Mouse (Mus musculus) midbrain, embryonic 10.5 days (tissue): Measurements from ENCODE around the gene Slc12a9. TPM values are rescaled to one million over a fixed set of nuclear protein-coding genes. Genes with fewer than 3 reads are reported as not detected.

ENCODE experiments used
- DNase-seq: peaks from one replicate; pipeline ENCODE4 v3.0.0-alpha.2; 2017; ENCODE audit warnings: low spot score
- H3K27ac ChIP-seq: fragments of 300-500 bp; sonication (generic); replicated peaks from 2 replicates; pipeline ENCODE4 v1.5.1; 2016; ENCODE audit warnings: mild to moderate bottlenecking
- H3K27me3 ChIP-seq: fragments of 300-500 bp; sonication (generic); 2 replicates; pipeline ENCODE4 v1.6.1; 2016; ENCODE audit warnings: low read depth, mild to moderate bottlenecking; ENCODE audit not compliant: poor library complexity, severe bottlenecking
- H3K36me3 ChIP-seq: fragments of 300-500 bp; sonication (generic); 2 replicates; pipeline ENCODE4 v1.6.1; 2016; ENCODE audit warnings: mild to moderate bottlenecking, moderate library complexity
- H3K4me1 ChIP-seq: fragments of 300-500 bp; sonication (generic); 2 replicates; pipeline ENCODE4 v1.6.1; 2016
- H3K4me3 ChIP-seq: fragments of 300-500 bp; sonication (generic); 2 replicates; pipeline ENCODE4 v1.5.1; 2016; ENCODE audit warnings: mild to moderate bottlenecking, moderate library complexity
- H3K9me3 ChIP-seq: fragments of 300-500 bp; sonication (generic); replicated peaks from 2 replicates; pipeline ENCODE4 v1.6.1; 2016; ENCODE audit warnings: mild to moderate bottlenecking
- WGBS: fragments of 180-500 bp; shearing (Covaris S2); methylation state at CpG from one replicate; pipeline ENCODE4 v1.1.7; 2016; 5-methylcytosine and 5-hydroxymethylcytosine counted together
- polyA plus RNA-seq: library from polyadenylated mRNA; unstranded; fragments of >200 nt; fragmentation: Nextera tagmentation; extraction: Ambion mirVana; gene quantifications from 2 replicates; pipeline ENCODE4 v1.2.1, GENCODE M21; 2016

The Slc12a9 gene
- polyA plus RNA-seq, 1 experiment from 2014 or later: 12.0 TPM

DNA sequence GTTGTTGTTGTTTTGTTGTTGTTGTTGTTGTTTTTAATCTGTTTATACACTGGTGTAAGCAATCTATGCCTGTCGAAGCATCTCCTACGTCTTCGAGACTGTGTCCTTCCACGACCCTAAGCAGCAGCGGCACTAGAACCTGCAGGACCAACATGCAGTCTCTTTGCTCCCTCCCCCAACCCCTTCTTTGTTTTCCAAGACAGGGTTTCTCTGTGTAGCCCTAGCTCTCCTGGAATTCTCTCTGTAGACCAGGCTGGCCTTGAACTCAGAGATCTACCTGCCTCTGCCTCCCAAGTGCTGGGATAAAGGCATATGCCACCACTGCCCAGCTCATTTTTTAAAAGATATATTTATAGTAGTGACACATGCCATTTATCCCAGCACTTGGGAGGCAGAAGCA is 10.0 kb upstream of the Slc12a9 start:
- Histone ChIP-seq H3K27me3 (no peaks in the 10 kb centered on the region), H3K36me3 (no peaks in the 10 kb centered on the region), H3K4me3 (no peak overlapping the region), H3K4me1 (peaks cover 48% of the 10 kb centered on the region), H3K9me3 (no peaks in the 10 kb centered on the region), H3K27ac (no peak overlapping the region)
- WGBS: 91% methylated on average over 5 of the region's 5 CpGs
- DNase-seq: no peak

DNA sequence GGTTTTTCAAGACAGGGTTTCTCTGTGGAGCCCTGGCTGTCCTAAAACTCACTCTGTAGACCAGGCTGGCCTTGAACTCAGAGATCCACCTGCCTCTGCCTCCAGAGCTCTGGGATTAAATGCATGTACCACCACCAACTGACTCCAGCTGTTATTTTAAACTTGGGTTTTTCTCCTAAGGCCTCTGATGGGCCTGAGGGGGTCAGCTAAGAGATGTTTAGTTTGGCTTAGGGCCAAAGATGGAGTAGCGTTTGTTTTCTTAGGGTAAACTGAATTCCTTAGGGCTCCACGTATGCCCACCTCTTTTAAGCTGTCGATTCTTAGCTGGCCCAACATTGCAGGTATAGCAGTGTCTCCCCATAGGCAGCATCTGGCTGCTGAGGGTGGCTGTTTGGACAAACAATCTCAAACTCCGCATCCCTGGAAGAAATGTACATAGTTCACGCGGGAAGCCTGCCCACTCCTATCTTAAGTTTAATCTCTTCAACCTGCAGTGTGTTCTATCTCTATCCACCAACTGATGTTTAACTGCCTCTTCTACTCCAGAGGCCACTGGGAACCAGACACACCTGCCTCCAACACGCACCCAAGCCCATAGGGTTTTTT is 9.1 kb upstream of the Slc12a9 start:
- Histone ChIP-seq H3K27me3 (no peaks in the 10 kb centered on the region), H3K4me3 (no peak overlapping the region), H3K27ac (no peak overlapping the region), H3K4me1 (peaks cover 47% of the 10 kb centered on the region), H3K36me3 (no peaks in the 10 kb centered on the region), H3K9me3 (no peaks in the 10 kb centered on the region)
- WGBS: 84% methylated on average over 7 of the region's 7 CpGs
- DNase-seq: no peak

DNA sequence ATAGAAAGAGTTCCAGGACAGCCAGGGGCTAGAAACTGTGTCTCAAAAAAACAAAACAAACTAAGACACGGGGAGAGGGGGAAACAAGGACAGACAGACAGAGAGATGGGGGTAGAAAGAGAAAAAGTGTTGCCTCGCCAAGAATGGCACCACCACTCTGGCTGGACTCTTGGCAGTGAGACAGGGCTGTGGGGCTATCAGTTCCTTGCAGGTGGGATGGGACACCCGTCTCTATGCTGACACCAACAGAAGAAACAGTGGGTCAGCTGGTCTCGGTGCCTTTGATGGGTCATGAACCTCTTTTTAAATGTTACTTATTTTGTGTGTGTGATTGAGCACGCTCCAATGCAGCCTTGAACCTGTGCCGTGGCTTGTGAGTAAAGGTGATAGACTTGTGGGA is 6.8 kb upstream of the Slc12a9 start:
- peak overlapping the region; percentile 90 for H3K27ac ChIP-seq
- WGBS: 76% methylated on average over 6 of the region's 6 CpGs

DNA sequence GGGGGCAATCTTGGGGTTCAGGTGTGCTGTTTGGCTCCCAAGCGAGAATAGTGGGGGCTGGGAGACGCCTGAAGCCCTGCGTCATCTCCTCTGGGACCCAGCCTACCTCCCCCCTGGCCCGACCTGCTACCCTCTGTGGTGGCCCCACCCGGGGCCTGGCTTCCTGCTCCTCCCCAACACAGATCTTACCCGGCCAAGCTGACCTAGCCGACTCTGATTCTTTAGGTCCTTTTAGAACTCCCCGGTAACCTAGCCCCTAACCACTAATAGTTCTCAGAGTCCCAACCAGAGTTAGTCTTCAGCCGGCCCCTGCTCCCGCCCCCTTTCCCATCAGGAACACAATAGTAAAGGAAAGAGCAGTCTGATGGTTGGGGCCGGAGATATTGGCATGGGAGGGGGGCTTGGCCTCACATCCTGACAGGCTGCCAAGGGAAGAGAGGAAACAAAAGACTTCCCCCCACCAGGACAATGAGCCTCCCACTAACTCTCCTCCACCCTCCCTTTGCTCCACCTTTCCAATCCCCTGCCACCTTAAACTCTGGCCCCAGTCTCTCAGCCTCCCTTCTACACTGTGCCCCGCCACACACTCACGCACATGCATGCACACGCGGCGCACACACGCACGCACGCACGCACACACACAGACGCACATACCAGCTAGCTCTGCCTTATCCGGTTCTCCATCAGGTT is 6.0 kb upstream of the Slc12a9 start:
- Histone ChIP-seq H3K9me3 (no peaks in the 10 kb centered on the region), H3K36me3 (no peaks in the 10 kb centered on the region), H3K4me3 (peak overlapping the region; percentile 57), H3K4me1 (peaks cover 30% of the 10 kb centered on the region), H3K27ac (peak overlapping the region; percentile 90), H3K27me3 (no peaks in the 10 kb centered on the region)
- 7% methylated on average over 22 of the region's 22 CpGs for WGBS
- DNase-seq: peak; percentile 42

More for the DNA sequence above, 6.8 kb upstream of the Slc12a9 start:
- Histone ChIP-seq H3K36me3 (no peaks in the 10 kb centered on the region), H3K27me3 (no peaks in the 10 kb centered on the region), H3K4me1 (peaks cover 31% of the 10 kb centered on the region), H3K9me3 (no peaks in the 10 kb centered on the region), H3K4me3 (no peak overlapping the region)
- no peak for DNase-seq

DNA sequence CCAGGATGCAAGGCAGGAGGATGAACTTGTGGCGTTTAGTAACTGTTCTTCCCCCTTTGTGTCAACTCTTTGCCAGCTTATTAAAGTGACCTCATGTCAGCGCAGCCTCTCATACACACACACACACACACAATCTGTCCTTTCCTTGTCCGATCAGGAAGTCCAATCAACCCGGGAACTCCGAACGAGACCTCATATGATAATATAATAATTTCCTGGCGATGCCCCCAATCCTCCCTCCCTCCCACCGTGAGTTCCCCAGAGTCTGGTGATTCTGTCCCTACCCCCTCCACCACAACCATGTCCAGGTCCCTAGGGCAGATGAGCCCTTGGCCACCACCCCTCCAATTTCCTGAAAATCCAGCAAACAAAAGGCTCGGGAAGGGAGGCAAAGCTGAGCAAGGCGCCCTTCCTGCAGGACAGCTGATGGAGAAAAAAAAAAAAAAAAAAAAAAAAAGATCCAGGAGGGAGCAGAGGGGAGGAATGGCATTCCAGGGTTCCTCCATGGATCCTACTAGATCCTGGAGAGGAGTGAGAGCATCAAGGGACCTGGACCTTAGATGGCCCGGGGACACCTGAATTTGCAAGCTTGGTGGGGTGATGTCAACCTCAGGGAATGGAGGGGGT is 5.4 kb upstream of the Slc12a9 start:
- peak overlapping the region; percentile 57 for H3K4me3 ChIP-seq
- H3K27me3 ChIP-seq: no peaks in the 10 kb centered on the region
- no peaks in the 10 kb centered on the region for H3K36me3 ChIP-seq
- no peaks in the 10 kb centered on the region for H3K9me3 ChIP-seq
- H3K27ac ChIP-seq: peak overlapping the region; percentile 90
- 1% methylated on average over 11 of the region's 11 CpGs for WGBS
- DNase-seq: peak; percentile 42
- H3K4me1 ChIP-seq: peaks cover 33% of the 10 kb centered on the region

DNA sequence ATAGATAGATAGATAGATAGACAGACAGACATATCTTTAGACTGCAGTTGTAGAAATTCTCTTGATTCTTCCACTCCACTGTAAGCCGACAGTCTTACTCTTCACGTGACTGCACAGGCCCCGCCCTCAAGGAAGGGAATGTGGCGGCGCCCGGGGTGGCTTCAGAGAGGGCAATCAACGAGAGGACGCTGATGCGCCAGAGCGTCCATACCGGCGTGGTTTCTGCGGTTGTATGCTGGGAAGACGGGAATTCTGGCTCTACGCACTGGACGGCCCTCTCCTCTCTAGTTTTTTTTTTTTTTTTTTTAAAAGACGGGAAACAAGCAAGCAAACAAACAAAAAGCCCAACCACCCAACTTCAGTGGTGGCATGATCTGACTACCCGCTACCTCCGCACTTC is 4.9 kb upstream of the Slc12a9 start:
- H3K27me3 ChIP-seq: no peaks in the 10 kb centered on the region
- peak overlapping the region; percentile 57 for H3K4me3 ChIP-seq
- DNase-seq: peak; percentile 86
- WGBS: under 1% methylated on average over 19 of the region's 19 CpGs
- no peaks in the 10 kb centered on the region for H3K36me3 ChIP-seq
- H3K9me3 ChIP-seq: no peaks in the 10 kb centered on the region
- H3K4me1 ChIP-seq: peaks cover 38% of the 10 kb centered on the region
- peak overlapping the region; percentile 90 for H3K27ac ChIP-seq

DNA sequence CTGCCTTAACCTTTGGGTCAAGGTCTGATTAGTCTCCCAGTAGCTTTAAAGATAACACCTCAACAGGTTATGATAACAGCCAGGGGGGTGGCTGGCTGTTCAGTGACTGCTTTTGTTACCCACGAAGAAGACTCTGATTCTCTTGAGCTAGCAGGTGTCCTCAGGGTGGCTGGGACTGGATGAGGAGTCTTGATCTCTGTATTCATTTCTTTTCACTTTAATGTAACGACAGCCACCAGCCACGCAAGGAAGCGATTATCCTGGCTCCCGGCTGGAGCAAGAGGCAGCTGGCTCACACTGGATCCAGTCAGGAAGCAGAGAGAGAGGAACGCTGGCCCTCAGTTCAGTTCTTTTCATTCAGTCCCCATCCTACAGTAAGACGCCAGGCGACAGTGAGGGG is 3.8 kb upstream of the Slc12a9 start:
- Histone ChIP-seq H3K9me3 (no peaks in the 10 kb centered on the region), H3K4me3 (no peak overlapping the region), H3K27ac (no peak overlapping the region; the same call in 1 of the 2 replicates), H3K36me3 (no peaks in the 10 kb centered on the region), H3K4me1 (peaks cover 49% of the 10 kb centered on the region), H3K27me3 (no peaks in the 10 kb centered on the region)
- no peak for DNase-seq
- 62% methylated on average over 8 of the region's 8 CpGs for WGBS

DNA sequence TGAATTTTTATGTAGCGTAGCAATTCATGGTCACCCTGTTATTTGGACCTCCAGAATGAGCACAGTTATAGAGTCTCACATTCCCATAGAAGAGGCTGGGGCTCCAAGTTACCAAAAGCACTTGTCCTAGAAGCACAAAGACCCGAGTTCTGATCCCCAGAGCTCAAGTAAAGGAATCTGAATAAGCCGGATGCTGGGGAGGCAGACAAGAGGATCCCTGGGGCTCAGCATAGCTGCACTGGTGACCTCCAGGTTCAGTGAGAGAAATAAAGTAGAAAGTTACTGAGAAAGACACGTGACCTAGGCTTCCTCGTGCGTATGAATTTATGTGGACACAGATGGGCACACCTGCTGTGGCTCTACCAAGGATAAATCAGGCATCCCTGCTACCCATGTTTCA is 1.7 kb upstream of the Slc12a9 start:
- DNase-seq: no peak
- no peaks in the 10 kb centered on the region for H3K9me3 ChIP-seq
- 0 out of 2 replicates have a peak, but pooled peaks cover 4% of the 10 kb centered on the region for H3K36me3 ChIP-seq
- H3K27ac ChIP-seq: no peak overlapping the region
- peaks cover 50% of the 10 kb centered on the region for H3K4me1 ChIP-seq
- no peak overlapping the region for H3K4me3 ChIP-seq
- H3K27me3 ChIP-seq: no peaks in the 10 kb centered on the region
- WGBS: 78% methylated on average over 6 of the region's 6 CpGs

DNA sequence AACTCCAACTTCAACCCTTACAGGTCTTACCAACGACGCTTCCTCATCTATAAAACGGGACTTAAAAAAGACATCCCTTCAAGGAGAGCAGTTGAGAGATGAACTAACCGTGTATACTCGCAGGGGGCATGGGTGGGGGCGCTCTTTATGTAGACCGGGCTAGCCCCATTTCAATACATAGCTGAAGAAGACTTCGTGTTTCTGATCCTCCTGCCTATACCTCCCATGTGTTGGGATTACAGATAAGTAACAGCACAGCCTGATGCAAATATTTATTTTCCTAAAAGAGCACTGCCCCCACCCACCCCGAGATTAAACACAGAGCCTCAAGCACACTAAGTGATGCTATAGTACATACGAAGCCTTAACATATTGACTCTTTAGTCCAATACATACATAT is 920 bp upstream of the Slc12a9 start:
- H3K9me3 ChIP-seq: no peaks in the 10 kb centered on the region
- H3K27me3 ChIP-seq: no peaks in the 10 kb centered on the region
- peaks cover 42% of the 10 kb centered on the region for H3K4me1 ChIP-seq
- 0 out of 2 replicates have a peak, but pooled peaks cover 4% of the 10 kb centered on the region for H3K36me3 ChIP-seq
- H3K4me3 ChIP-seq: peak overlapping the region; percentile 76
- WGBS: 61% methylated on average over 10 of the region's 10 CpGs
- no peak overlapping the region for H3K27ac ChIP-seq
- no peak for DNase-seq

DNA sequence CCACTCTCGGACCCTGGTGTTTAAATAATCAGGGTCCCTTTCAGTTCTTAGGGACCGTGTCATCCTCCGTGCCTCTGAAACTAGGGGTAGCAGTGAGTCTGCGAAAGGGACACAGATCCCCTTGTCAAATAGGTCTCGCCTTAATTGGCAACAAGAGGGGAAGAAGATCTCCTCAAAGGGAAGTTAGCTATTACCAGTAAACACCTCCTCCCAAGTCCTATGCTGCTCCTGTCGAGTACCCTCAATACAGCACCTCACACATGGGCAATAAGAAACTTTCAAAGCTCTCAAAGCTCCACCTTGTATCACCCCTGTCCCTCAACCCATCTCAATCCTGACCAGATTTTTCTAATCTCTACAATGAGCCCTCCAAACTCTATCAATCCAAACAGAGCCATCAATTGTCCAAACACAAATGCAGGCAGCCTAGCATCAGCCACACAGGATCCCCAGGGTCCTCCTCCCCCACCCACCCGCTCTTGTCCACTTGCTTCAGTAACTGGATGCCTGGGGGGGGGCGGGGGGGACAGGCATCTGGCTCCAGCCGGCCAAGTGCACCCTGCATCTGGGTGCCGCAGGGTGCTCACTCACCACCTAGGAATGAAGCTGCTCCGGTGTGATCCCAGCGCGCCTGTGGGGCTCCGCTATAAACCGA is 413 bp downstream of the Slc12a9 start:
- H3K9me3 ChIP-seq: no peaks in the 10 kb centered on the region
- WGBS: 22% methylated on average over 15 of the region's 15 CpGs
- peak overlapping the region; percentile 87 for H3K27ac ChIP-seq
- H3K27me3 ChIP-seq: no peaks in the 10 kb centered on the region
- H3K36me3 ChIP-seq: peaks cover 11% of the 10 kb centered on the region; the same call in 1 of the 2 replicates
- no peak for DNase-seq
- H3K4me1 ChIP-seq: peaks cover 30% of the 10 kb centered on the region
- peak overlapping the region; percentile 76 for H3K4me3 ChIP-seq

DNA sequence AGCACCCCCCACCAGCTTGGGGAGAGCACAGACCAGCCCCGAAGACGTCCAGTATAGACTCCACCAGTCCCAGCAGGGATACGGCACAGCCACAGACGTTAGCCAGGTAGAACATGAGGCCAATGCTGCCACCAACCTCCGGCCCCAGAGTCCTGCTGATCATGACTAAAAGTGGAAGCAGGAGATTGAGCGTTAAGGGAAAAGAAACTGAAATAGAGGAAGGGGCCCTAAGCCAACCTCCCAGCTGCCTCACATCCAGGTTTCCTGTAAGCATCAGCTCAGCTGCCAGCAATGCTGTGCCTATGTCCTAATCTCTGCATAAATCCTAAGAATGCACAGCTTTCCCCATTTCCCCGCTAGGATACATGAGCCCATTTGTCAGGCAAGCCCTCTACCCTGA is 2.5 kb downstream of the Slc12a9 start:
- H3K4me1 ChIP-seq: peaks cover 22% of the 10 kb centered on the region
- peaks cover 28% of the 10 kb centered on the region for H3K36me3 ChIP-seq
- WGBS: 82% methylated on average over 7 of the region's 7 CpGs
- no peak overlapping the region for H3K27ac ChIP-seq
- no peak overlapping the region for H3K4me3 ChIP-seq
- no peaks in the 10 kb centered on the region for H3K27me3 ChIP-seq
- no peak for DNase-seq
- H3K9me3 ChIP-seq: no peaks in the 10 kb centered on the region

DNA sequence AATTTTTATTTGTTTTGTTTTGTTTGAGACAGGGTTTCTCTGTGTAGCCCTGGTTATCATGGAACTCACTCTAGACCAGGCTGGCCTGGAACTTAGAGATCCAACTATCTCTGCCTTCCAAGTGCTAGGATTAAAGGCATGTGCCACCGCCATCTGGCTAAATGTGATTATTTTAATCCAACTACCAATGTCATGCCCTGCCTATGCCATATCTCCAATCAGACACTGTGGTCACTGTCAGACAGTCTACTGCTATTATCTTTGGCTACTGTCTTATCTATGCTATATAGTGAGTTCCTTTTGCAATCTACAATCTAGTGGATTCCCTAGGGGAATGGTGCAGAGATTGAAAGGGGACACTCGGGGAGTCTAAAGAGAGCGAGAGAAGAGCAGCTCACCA is 12.4 kb downstream of the Slc12a9 start:
- Histone ChIP-seq H3K9me3 (no peaks in the 10 kb centered on the region), H3K4me1 (no peaks in the 10 kb centered on the region), H3K4me3 (no peak overlapping the region), H3K27me3 (no peaks in the 10 kb centered on the region), H3K27ac (no peak overlapping the region), H3K36me3 (peaks cover 68% of the 10 kb centered on the region)
- no peak for DNase-seq
- 96% methylated on average over 3 of the region's 3 CpGs for WGBS
